ENCODE assay signal across 8 mouse cellular contexts in the genomic region with DNA sequence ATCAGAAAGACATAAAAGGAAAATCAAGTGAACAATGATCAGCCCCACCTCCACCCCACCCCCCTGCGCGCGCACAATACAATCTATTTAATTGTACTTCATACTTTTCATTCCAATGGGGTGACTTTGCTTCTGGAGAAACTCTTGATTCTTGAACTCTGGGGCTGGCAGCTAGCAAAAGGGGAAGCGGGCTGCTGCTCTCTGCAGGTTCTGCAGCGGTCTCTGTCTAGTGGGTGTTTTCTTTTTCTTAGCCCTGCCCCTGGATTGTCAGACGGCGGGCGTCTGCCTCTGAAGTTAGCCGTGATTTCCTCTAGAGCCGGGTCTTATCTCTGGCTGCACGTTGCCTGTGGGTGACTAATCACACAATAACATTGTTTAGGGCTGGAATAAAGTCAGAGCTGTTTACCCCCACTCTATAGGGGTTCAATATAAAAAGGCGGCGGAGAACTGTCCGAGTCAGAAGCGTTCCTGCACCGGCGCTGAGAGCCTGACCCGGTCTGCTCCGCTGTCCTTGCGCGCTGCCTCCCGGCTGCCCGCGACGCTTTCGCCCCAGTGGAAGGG. TPM values are rescaled to one million over a fixed set of nuclear protein-coding genes. Genes with fewer than 3 reads are reported as not detected.
DNase-seq lines count a peak whose midpoint lies in the region; ATAC-seq lines count a peak whose summit lies in the region.

Gene Edn1 (plus strand): TSS at position 316 of the 561 bp plus-strand sequence.

- no peaks in the 10 kb centered on the region for H3K36me3 ChIP-seq in forebrain, embryonic 13.5 days (ENCODE audit: poor library complexity, severe bottlenecking)

- H3K4me1 ChIP-seq in forebrain, embryonic 13.5 days, result peaks cover 23% of the 10 kb centered on the region

- H3K27ac ChIP-seq in forebrain, embryonic 13.5 days, result no peak within 1 kb of the TSS

- intact Hi-C loops in heart, postnatal 25 days (cut with DNase I), result loop anchor here (2.0 to 5.0 kb wide), 7 partner anchors 44 to 659 kb away; partner anchors contain the start of gene Hivep1

- peak within 1 kb of the TSS; percentile 48 for H3K4me3 ChIP-seq in forebrain, embryonic 13.5 days

- peak; percentile 58 for ATAC-seq in forebrain, embryonic 13.5 days

- peak within 1 kb of the TSS; percentile 84 for H3K4me2 ChIP-seq in forebrain, embryonic 13.5 days

- H3K9ac ChIP-seq in forebrain, embryonic 13.5 days, result peak within 1 kb of the TSS; percentile 56

- H3K9me3 ChIP-seq in forebrain, embryonic 13.5 days (replicated peaks), result no peaks in the 10 kb centered on the region

- WGBS in forebrain, embryonic 13.5 days, result under 1% methylated on average over 26 of the region's 26 CpGs

- peaks cover 50% of the 10 kb centered on the region for H3K27me3 ChIP-seq in forebrain, embryonic 13.5 days

- DNase-seq in cerebellum, adult 9-10 months, result peak; percentile 2
- DNase-seq in cerebellum, adult 11 months, result no peak
- peak; percentile 55 for DNase-seq in adrenal gland, postnatal 14 days
- DNase-seq in heart, postnatal 25 days (ENCODE audit: low spot score), result peak; percentile 51
- peak; percentile 61 to 62 for DNase-seq in kidney, postnatal 36 days
- peak; percentile 85 for DNase-seq in lung, postnatal 36 days
- peak; percentile 71 for DNase-seq in retina, postnatal 1 day

RNA-seq across cellular contexts. Expression of gene Edn1, which starts in this region (rescaled TPM):
- 1.6 and 1.9 TPM in 2 replicates for total RNA-seq in adrenal gland, postnatal 14 days (2021)
- polyA plus RNA-seq in forebrain, embryonic 13.5 days (2015; fragmentation: Nextera tagmentation; extraction: Ambion mirVana), result 0.82 and 1.1 TPM in 2 replicates
- 1 to 10 TPM; 4.3 to 4.6 TPM for total RNA-seq in heart, postnatal 25 days (2021)
